Mouse (Mus musculus): ENCODE results near the gene B3gnt7. TPM values are rescaled to one million over a fixed set of nuclear protein-coding genes. Genes with fewer than 3 reads are reported as not detected.

Gene B3gnt7
- polyA plus RNA-seq, 2 experiments, result 1.0 to 1.1 TPM

GRCm38 (mm10) chr1:86310536-86311310, 8.1 kb downstream of the B3gnt7 start:
- TF ChIP-seq EP300 (IDR thresholded peaks at IDR 0.05; ENCODE audit: low read depth), result no peak
- no peak for TF ChIP-seq CTCF (IDR thresholded peaks at IDR 0.05; ENCODE audit: low read depth)
- Histone ChIP-seq H3K27me3 (ENCODE audit: control insufficient read depth, insufficient read depth, low read length) (no peaks in the 10 kb centered on the region), H3K36me3 (replicated peaks; ENCODE audit: control insufficient read depth, insufficient read depth, low read depth) (no peaks in the 10 kb centered on the region), H3K9me3 (ENCODE audit: control insufficient read depth, low read length) (no peaks in the 10 kb centered on the region), H3K4me3 (ENCODE audit: insufficient read depth in 1 of 2, low read depth in 2 of 2, low read length in 2 of 2) (no peak overlapping the region), H3K4me2 (ENCODE audit: low read depth) (no peak overlapping the region), H3K4me1 (replicated peaks; ENCODE audit: control insufficient read depth in 2 of 2, insufficient read depth in 2 of 2, low read length in 1 of 2) (peaks cover 0 to 14% of the 10 kb centered on the region in 2 experiments; a peak in 3 of 4 replicates), H3K9ac (replicated peaks) (no peak overlapping the region), H3K27ac (no peak overlapping the region)
- ATAC-seq (ENCODE audit: insufficient read depth) (no peak), DNase-seq (ENCODE audit: low read depth in 3 of 3, low spot score in 3 of 3) (no peak)
- 67% methylated on average over 15 of the region's 15 CpGs for WGBS (ENCODE audit: insufficient replicate concordance)

- ATAC-seq (ENCODE audit: insufficient read depth) (no peak), DNase-seq (ENCODE audit: low read depth in 3 of 3, low spot score in 3 of 3) (no peak)
- no peak overlapping the region for H3K27ac ChIP-seq
- H3K9me3 ChIP-seq (ENCODE audit: control insufficient read depth, low read length), result no peaks in the 10 kb centered on the region
- no peaks in the 10 kb centered on the region for H3K27me3 ChIP-seq (ENCODE audit: control insufficient read depth, insufficient read depth, low read length)
- H3K4me3 ChIP-seq (ENCODE audit: insufficient read depth in 1 of 2, low read depth in 2 of 2, low read length in 2 of 2), result no peak overlapping the region
- peaks cover 0 to 14% of the 10 kb centered on the region in 2 experiments; a peak in 3 of 4 replicates for H3K4me1 ChIP-seq (replicated peaks; ENCODE audit: control insufficient read depth in 2 of 2, insufficient read depth in 2 of 2, low read length in 1 of 2)
- 65% methylated on average over 10 of the region's 10 CpGs for WGBS (ENCODE audit: insufficient replicate concordance)
- TF ChIP-seq CTCF (IDR thresholded peaks at IDR 0.05; ENCODE audit: low read depth), result no peak
- TF ChIP-seq EP300 (IDR thresholded peaks at IDR 0.05; ENCODE audit: low read depth), result no peak
- no peak overlapping the region for H3K9ac ChIP-seq (replicated peaks)
- H3K4me2 ChIP-seq (ENCODE audit: low read depth), result no peak overlapping the region
- H3K36me3 ChIP-seq (replicated peaks; ENCODE audit: control insufficient read depth, insufficient read depth, low read depth), result no peaks in the 10 kb centered on the region
These were observed 8.9 kb downstream of the B3gnt7 start for GRCm38 (mm10) chr1:86311467-86312005.

- H3K27ac ChIP-seq, result peak overlapping the region; percentile 18
- ATAC-seq (ENCODE audit: insufficient read depth), result peak; percentile 98
These were observed 9.6 kb downstream of the B3gnt7 start for GRCm38 (mm10) chr1:86312269-86312668.

GRCm38 (mm10) chr1:86313096-86313771, 10.6 kb downstream of the B3gnt7 start:
- TF ChIP-seq EP300 (IDR thresholded peaks at IDR 0.05; ENCODE audit: low read depth), result no peak
- no peak for TF ChIP-seq CTCF (IDR thresholded peaks at IDR 0.05; ENCODE audit: low read depth)
- 59% methylated on average over 16 of the region's 16 CpGs for WGBS (ENCODE audit: insufficient replicate concordance)
- no peak for ATAC-seq (ENCODE audit: insufficient read depth)
- DNase-seq (ENCODE audit: low read depth in 3 of 3, low spot score in 3 of 3), result no peak
- H3K27me3 ChIP-seq (ENCODE audit: control insufficient read depth, insufficient read depth, low read length), result no peaks in the 10 kb centered on the region
- H3K9ac ChIP-seq (replicated peaks), result no peak overlapping the region
- no peak overlapping the region for H3K4me3 ChIP-seq (ENCODE audit: insufficient read depth in 1 of 2, low read depth in 2 of 2, low read length in 2 of 2)
- no peaks in the 10 kb centered on the region for H3K9me3 ChIP-seq (ENCODE audit: control insufficient read depth, low read length)
- no peak overlapping the region for H3K4me2 ChIP-seq (ENCODE audit: low read depth)
- no peak overlapping the region for H3K27ac ChIP-seq
- no peaks in the 10 kb centered on the region for H3K36me3 ChIP-seq (replicated peaks; ENCODE audit: control insufficient read depth, insufficient read depth, low read depth)
- peaks cover 0 to 11% of the 10 kb centered on the region in 2 experiments; a peak in 3 of 4 replicates for H3K4me1 ChIP-seq (replicated peaks; ENCODE audit: control insufficient read depth in 2 of 2, insufficient read depth in 2 of 2, low read length in 1 of 2)

More at GRCm38 (mm10) chr1:86312269-86312668, 9.6 kb downstream of the B3gnt7 start:
- Histone ChIP-seq H3K4me1 (replicated peaks; ENCODE audit: control insufficient read depth in 2 of 2, insufficient read depth in 2 of 2, low read length in 1 of 2) (peaks cover 0 to 14% of the 10 kb centered on the region in 2 experiments; a peak in 3 of 4 replicates), H3K36me3 (replicated peaks; ENCODE audit: control insufficient read depth, insufficient read depth, low read depth) (no peaks in the 10 kb centered on the region), H3K9ac (replicated peaks) (no peak overlapping the region), H3K4me3 (ENCODE audit: insufficient read depth in 1 of 2, low read depth in 2 of 2, low read length in 2 of 2) (no peak overlapping the region), H3K4me2 (ENCODE audit: low read depth) (peak overlapping the region; percentile 33), H3K27me3 (ENCODE audit: control insufficient read depth, insufficient read depth, low read length) (no peaks in the 10 kb centered on the region), H3K9me3 (ENCODE audit: control insufficient read depth, low read length) (no peaks in the 10 kb centered on the region)
- peak; percentile 53 for TF ChIP-seq EP300 (IDR thresholded peaks at IDR 0.05; ENCODE audit: low read depth)
- no peak for TF ChIP-seq CTCF (IDR thresholded peaks at IDR 0.05; ENCODE audit: low read depth)
- 36% methylated on average over 3 of the region's 3 CpGs for WGBS (ENCODE audit: insufficient replicate concordance)
- DNase-seq (ENCODE audit: low read depth in 3 of 3, low spot score in 3 of 3), result peak; percentile 70 to 77 (median 76)

GRCm38 (mm10) chr1:86313772-86314125, 11.1 kb downstream of the B3gnt7 start:
- DNase-seq (ENCODE audit: low read depth in 3 of 3, low spot score in 3 of 3), result no peak
- Histone ChIP-seq H3K9me3 (ENCODE audit: control insufficient read depth, low read length) (no peaks in the 10 kb centered on the region), H3K36me3 (replicated peaks; ENCODE audit: control insufficient read depth, insufficient read depth, low read depth) (no peaks in the 10 kb centered on the region), H3K9ac (replicated peaks) (no peak overlapping the region), H3K4me3 (ENCODE audit: insufficient read depth in 1 of 2, low read depth in 2 of 2, low read length in 2 of 2) (no peak overlapping the region), H3K4me2 (ENCODE audit: low read depth) (no peak overlapping the region), H3K27me3 (ENCODE audit: control insufficient read depth, insufficient read depth, low read length) (no peaks in the 10 kb centered on the region), H3K4me1 (replicated peaks; ENCODE audit: control insufficient read depth in 2 of 2, insufficient read depth in 2 of 2, low read length in 1 of 2) (peaks cover 0 to 11% of the 10 kb centered on the region in 2 experiments; a peak in 3 of 4 replicates), H3K27ac (no peak overlapping the region)
- TF ChIP-seq EP300 (IDR thresholded peaks at IDR 0.05; ENCODE audit: low read depth) (no peak), CTCF (IDR thresholded peaks at IDR 0.05; ENCODE audit: low read depth) (peak; percentile 58)
- 30% methylated on average over 15 of the region's 15 CpGs for WGBS (ENCODE audit: insufficient replicate concordance)
- no peak for ATAC-seq (ENCODE audit: insufficient read depth)

All from liver, embryonic 14.5 days (tissue).